Comparison of ENCODE assay signal across 12 mouse cellular contexts in genomic region chr1:106374274-106374673, GRCm38 (mm10).
DNase-seq lines count a peak whose midpoint lies in the region; ATAC-seq and TF ChIP-seq lines count a peak whose summit lies in the region.
"Had no signal": no experiment of that assay in that cellular context is flagged by ENCODE, and none has a peak within 500 bp of the region (broad histone marks: within the 10 kb centered on the region; RNA-seq: fewer than 3 reads in every experiment).

No protein-coding gene starts in this region.

- DNase-seq in gastrocnemius, adult 2 months: no peak
- DNase-seq in gastrocnemius, postnatal 14 days: no peak
- peak; percentile 20 for DNase-seq in kidney, postnatal 14 days
- DNase-seq in NIH3T3 (ENCODE audit: low read depth): peak; percentile 8
- DNase-seq in heart, postnatal 10 days: peak; percentile 38 to 46
- no peak for DNase-seq in thymus, postnatal 0 days (ENCODE audit: low spot score)
- no peak for DNase-seq in right cerebral cortex, postnatal 4 days
- DNase-seq: gastrocnemius, postnatal 10 days had no signal

- intact Hi-C loops in gastrocnemius, adult 2 months (cut with DNase I): no loop called here
- intact Hi-C loops in gastrocnemius, postnatal 14 days (cut with DNase I; ENCODE audit: low total_unique reads): no loop called here
- intact Hi-C loops in heart, postnatal 10 days (cut with DNase I): loop anchor here (5.0 kb wide), 2 partner anchors 202 to 302 kb away; partner anchors contain the start of gene Phlpp1

- WGBS in kidney, embryonic 14.5 days: 98% methylated on average over 2 of the region's 2 CpGs

- no peak overlapping the region for H3K4me2 ChIP-seq in kidney, embryonic 14.5 days (replicated peaks; ENCODE audit: low read depth, low read length)
- H3K4me2 ChIP-seq: embryonic facial prominence, embryonic 12.5 days had no signal

- no peak overlapping the region for H3K27ac ChIP-seq in gastrocnemius, adult 2 months
- no peak overlapping the region for H3K27ac ChIP-seq in kidney, embryonic 14.5 days (ENCODE audit: low read depth, low read length)
- H3K27ac ChIP-seq: embryonic facial prominence, embryonic 12.5 days; limb, embryonic 10.5 days had no signal

- peaks cover 4% of the 10 kb centered on the region; the same call in 1 of the 2 replicates for H3K36me3 ChIP-seq in kidney, embryonic 14.5 days (ENCODE audit: control insufficient read depth, insufficient read depth, low read length)

- no peaks in the 10 kb centered on the region for H3K4me1 ChIP-seq in kidney, embryonic 14.5 days (ENCODE audit: control insufficient read depth, insufficient read depth, low read length)
- H3K4me1 ChIP-seq: embryonic facial prominence, embryonic 12.5 days; limb, embryonic 10.5 days had no signal

- no peak overlapping the region for H3K4me3 ChIP-seq in gastrocnemius, adult 2 months
- no peak overlapping the region for H3K4me3 ChIP-seq in kidney, embryonic 14.5 days (ENCODE audit: low read length)
- H3K4me3 ChIP-seq: embryonic facial prominence, embryonic 12.5 days; limb, embryonic 10.5 days had no signal

- no peaks in the 10 kb centered on the region for H3K27me3 ChIP-seq in kidney, embryonic 14.5 days (ENCODE audit: control insufficient read depth, insufficient read depth, low read length)
- H3K27me3 ChIP-seq: embryonic facial prominence, embryonic 12.5 days had no signal

- H3K9me3 ChIP-seq in kidney, embryonic 14.5 days (ENCODE audit: control insufficient read depth, low read length): no peaks in the 10 kb centered on the region
- H3K9me3 ChIP-seq: embryonic facial prominence, embryonic 12.5 days; limb, embryonic 10.5 days had no signal

- no peak overlapping the region for H3K9ac ChIP-seq in kidney, embryonic 14.5 days (ENCODE audit: low read depth, low read length)
- H3K9ac ChIP-seq: embryonic facial prominence, embryonic 12.5 days had no signal

- no peak for ATAC-seq in kidney, embryonic 14.5 days (ENCODE audit: low FRiP score, low TSS enrichment)
- ATAC-seq: forebrain, embryonic 14.5 days had no signal

- TF ChIP-seq CTCF in gastrocnemius, adult 2 months (IDR thresholded peaks at IDR 0.05): peak; percentile 54

Comparison
In these comparisons a context has a peak if more than half of its experiments do, and no peak if none do; other contexts are left out.
1. DNase-seq: peak in kidney, postnatal 14 days (single experiment), NIH3T3 (single experiment) and heart, postnatal 10 days (2 of 2); none in gastrocnemius, adult 2 months (single experiment), gastrocnemius, postnatal 14 days (single experiment), thymus, postnatal 0 days (single experiment) and right cerebral cortex, postnatal 4 days (single experiment).